Mouse (Mus musculus) heart, embryonic 13.5 days (tissue): ENCODE measurements around the gene Rrp8. TPM values are rescaled to one million over a fixed set of nuclear protein-coding genes. Genes with fewer than 3 reads are reported as not detected.

ENCODE experiments used
- ATAC-seq: fragments of 200-750 bp; cut with Nextera tagmentation; 2 replicates; pipeline ENCODE4 v1.8.0; 2017; ENCODE audit warnings: moderate TSS enrichment; ENCODE audit not compliant: insufficient number of reproducible peaks, low FRiP score, low TSS enrichment; ENCODE audit errors: extremely low read depth
- H3K27ac ChIP-seq: fragments of 300-500 bp; sonication (generic); replicated peaks from 2 replicates; pipeline ENCODE4 v1.5.1; 2015; ENCODE audit warnings: moderate library complexity, mild to moderate bottlenecking, inconsistent platforms
- H3K27me3 ChIP-seq: fragments of 300-500 bp; sonication (generic); replicated peaks from 2 replicates; pipeline ENCODE4 v1.6.1; 2015; ENCODE audit warnings: mild to moderate bottlenecking, inconsistent platforms
- H3K36me3 ChIP-seq: fragments of 300-500 bp; sonication (generic); 2 replicates; pipeline ENCODE4 v1.6.1; 2015; ENCODE audit warnings: mild to moderate bottlenecking, inconsistent platforms
- H3K4me1 ChIP-seq: fragments of 300-500 bp; sonication (generic); 2 replicates; pipeline ENCODE4 v1.6.1; 2015; ENCODE audit warnings: inconsistent platforms
- H3K4me2 ChIP-seq: fragments of 300-500 bp; sonication (generic); 2 replicates; pipeline ENCODE4 v1.6.1; 2015; ENCODE audit warnings: inconsistent platforms, mild to moderate bottlenecking, moderate library complexity
- H3K4me3 ChIP-seq: fragments of 300-500 bp; sonication (generic); 2 replicates; pipeline ENCODE4 v1.5.1; 2015; ENCODE audit warnings: moderate library complexity, mild to moderate bottlenecking, inconsistent platforms
- H3K9ac ChIP-seq: fragments of 300-500 bp; sonication (generic); 2 replicates; pipeline ENCODE4 v1.6.1; 2015; ENCODE audit warnings: inconsistent platforms, mild to moderate bottlenecking, moderate library complexity
- H3K9me3 ChIP-seq: fragments of 300-500 bp; sonication (generic); 2 replicates; pipeline ENCODE4 v1.6.1; 2016; ENCODE audit warnings: inconsistent platforms
- WGBS: fragments of 180-500 bp; shearing (Covaris S2); methylation state at CpG from one replicate; pipeline ENCODE4 v1.1.7; 2015; ENCODE audit warnings: mixed read lengths; 5-methylcytosine and 5-hydroxymethylcytosine counted together
- polyA plus RNA-seq: library from polyadenylated mRNA; unstranded; fragments of >200 nt; fragmentation: Nextera tagmentation; extraction: Ambion mirVana; gene quantifications from 2 replicates; pipeline ENCODE4 v1.2.1, GENCODE M21; 2015

Rrp8 gene
- polyA plus RNA-seq, 1 experiment from 2014 or later, result 25.1 TPM

DNA sequence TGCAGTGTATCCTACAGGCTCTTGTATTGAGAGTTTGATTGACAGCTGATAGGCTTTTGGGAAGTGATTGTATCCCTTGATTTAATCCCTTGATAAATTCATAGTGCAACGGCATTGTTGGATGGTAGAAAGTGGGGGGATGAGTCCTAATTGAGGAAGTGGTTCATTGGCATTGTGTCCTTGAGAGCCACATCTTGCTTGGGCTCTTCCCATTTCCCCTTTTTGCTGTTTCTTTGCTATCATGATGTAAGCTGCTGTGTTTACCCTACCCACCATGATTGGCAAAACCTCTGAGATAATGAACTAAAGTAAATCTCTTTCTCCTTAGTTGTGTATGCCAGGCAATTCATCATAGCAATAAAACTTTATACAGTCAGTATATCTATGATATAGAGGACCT lies 46.3 kb downstream of the Rrp8 start:
- no peak overlapping the region for H3K4me3 ChIP-seq
- H3K27ac ChIP-seq, result no peak overlapping the region
- H3K4me2 ChIP-seq, result no peak overlapping the region
- 63% methylated on average over 1 of the region's 1 CpGs for WGBS
- no peaks in the 10 kb centered on the region for H3K4me1 ChIP-seq
- H3K27me3 ChIP-seq, result peaks cover 3% of the 10 kb centered on the region; the same call in 1 of the 2 replicates
- no peaks in the 10 kb centered on the region for H3K9me3 ChIP-seq
- no peak for ATAC-seq
- H3K9ac ChIP-seq, result no peak overlapping the region
- no peaks in the 10 kb centered on the region for H3K36me3 ChIP-seq

DNA sequence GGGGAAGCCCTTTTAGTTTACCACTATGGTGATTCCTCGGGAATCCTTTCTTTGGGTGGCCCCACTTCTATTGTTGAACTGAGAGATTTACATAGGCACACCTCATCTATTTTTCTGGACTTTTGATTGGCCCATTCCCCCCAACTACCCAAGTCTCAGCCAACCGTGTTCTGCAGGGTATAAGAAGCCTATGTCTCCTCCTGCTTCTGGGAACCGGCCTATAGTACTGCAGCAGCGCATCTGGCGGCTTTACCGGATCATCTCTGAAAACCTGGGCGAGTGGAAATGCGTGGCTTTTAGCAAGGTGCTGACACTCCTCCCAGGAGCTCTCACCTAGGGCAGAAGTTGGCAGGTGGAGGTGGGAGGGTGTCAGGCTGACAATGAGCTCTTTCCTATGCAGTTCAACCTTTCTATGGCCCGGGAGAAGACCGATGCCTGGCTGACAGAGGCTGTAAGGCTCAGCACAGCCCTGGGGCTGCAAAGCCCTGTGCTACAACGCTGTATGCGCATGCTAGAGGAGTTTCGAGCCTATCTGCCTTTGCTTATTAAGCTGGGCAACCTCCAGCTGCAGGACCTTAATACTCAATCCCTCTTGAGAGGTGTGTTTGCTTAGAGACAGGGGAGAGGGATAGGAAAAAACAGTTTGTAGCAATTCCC lies 51.5 kb downstream of the Rrp8 start:
- WGBS, result 14% methylated on average over 13 of the region's 13 CpGs
- Histone ChIP-seq H3K9ac (no peak overlapping the region), H3K4me2 (peak overlapping the region; percentile 47), H3K9me3 (no peaks in the 10 kb centered on the region), H3K4me3 (0 out of 2 replicates have a peak overlapping the region, but pooled peaks have one; percentile 21), H3K4me1 (no peaks in the 10 kb centered on the region), H3K27me3 (peaks cover 9% of the 10 kb centered on the region), H3K36me3 (no peaks in the 10 kb centered on the region), H3K27ac (no peak overlapping the region)
- no peak for ATAC-seq

Other genes starting within 250 kb of the Rrp8 start
- 50.0 and 55.7 TPM in 2 replicates for gene Smpd1, start 183.0 kb downstream of the Rrp8 start, polyA plus RNA-seq
- gene Apbb1, start 155.7 kb downstream of the Rrp8 start, polyA plus RNA-seq, result 45.6 and 48.3 TPM in 2 replicates
- gene Hpx, start 137.2 kb downstream of the Rrp8 start, polyA plus RNA-seq, result 0.72 and 5.2 TPM in 2 replicates
- 24.2 and 24.5 TPM in 2 replicates for gene Trim3, start 103.8 kb downstream of the Rrp8 start, polyA plus RNA-seq
- 162 and 171 TPM in 2 replicates for gene Timm10b, start 97.3 kb downstream of the Rrp8 start, polyA plus RNA-seq
- gene Arfip2, start 97.0 kb downstream of the Rrp8 start, polyA plus RNA-seq, result 41.7 and 50.5 TPM in 2 replicates
- 23.5 and 31.6 TPM in 2 replicates for gene Gm45799, start 96.8 kb downstream of the Rrp8 start, polyA plus RNA-seq
- 0.44 and 0.60 TPM in 2 replicates for gene Dnhd1, start 86.6 kb downstream of the Rrp8 start, polyA plus RNA-seq
- gene Ilk, start 793 bp downstream of the Rrp8 start, polyA plus RNA-seq, result 354 and 386 TPM in 2 replicates
- 120 and 134 TPM in 2 replicates for gene Taf10, start 7.0 kb upstream of the Rrp8 start, polyA plus RNA-seq
- gene Tpp1, start 14.8 kb upstream of the Rrp8 start, polyA plus RNA-seq, result 80.7 and 88.2 TPM in 2 replicates
- 4.7 and 5.9 TPM in 2 replicates for gene Dchs1, start 50.3 kb upstream of the Rrp8 start, polyA plus RNA-seq
- gene Mrpl17, start 73.7 kb upstream of the Rrp8 start, polyA plus RNA-seq, result 226 and 239 TPM in 2 replicates
- gene Gm4070, start 216.6 kb upstream of the Rrp8 start, polyA plus RNA-seq, result 0.56 TPM in 1 of 2 replicates, not detected in the other